Mouse (Mus musculus): ENCODE results near the gene Pkp2. TPM values are rescaled to one million over a fixed set of nuclear protein-coding genes. Genes with fewer than 3 reads are reported as not detected.
"Not testable (repeated sequence)": the region's sequence is repeated elsewhere in the genome, so short reads cannot be mapped to it uniquely, and the experiment has no call there.

Gene Pkp2
- polyA plus RNA-seq, 1 experiment from 2014 or later: 1.5 TPM

DNA sequence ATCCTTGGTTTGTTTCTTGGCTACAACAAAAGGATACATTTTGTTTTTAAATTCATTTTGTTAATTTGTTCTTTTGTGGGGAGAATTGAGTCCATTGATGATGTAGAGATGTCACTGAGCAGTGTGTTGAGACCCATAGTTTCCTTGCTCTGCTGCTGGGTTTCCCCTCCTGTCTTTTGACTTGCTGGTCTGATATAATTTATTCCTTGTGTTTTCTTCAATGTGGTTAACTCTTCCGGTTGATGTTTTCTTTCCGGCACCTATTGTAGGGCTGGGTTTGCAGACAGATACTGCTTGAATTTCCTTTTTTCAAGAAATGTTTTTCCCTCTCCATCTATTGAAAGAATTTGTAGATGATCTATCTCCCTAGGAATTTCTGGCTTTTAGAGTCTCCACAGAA, 20.8 kb downstream of the Pkp2 start:
- Histone ChIP-seq H3K27me3 (ENCODE audit: low read depth, poor library complexity, severe bottlenecking) (no peaks in the 10 kb centered on the region), H3K4me1 (no peaks in the 10 kb centered on the region), H3K27ac (no peak overlapping the region), H3K9me3 (replicated peaks) (no peaks in the 10 kb centered on the region), H3K36me3 (no peaks in the 10 kb centered on the region), H3K4me3 (no peak overlapping the region)
- 94% methylated on average over 2 of the region's 2 CpGs for WGBS
- DNase-seq (ENCODE audit: low spot score): no peak

DNA sequence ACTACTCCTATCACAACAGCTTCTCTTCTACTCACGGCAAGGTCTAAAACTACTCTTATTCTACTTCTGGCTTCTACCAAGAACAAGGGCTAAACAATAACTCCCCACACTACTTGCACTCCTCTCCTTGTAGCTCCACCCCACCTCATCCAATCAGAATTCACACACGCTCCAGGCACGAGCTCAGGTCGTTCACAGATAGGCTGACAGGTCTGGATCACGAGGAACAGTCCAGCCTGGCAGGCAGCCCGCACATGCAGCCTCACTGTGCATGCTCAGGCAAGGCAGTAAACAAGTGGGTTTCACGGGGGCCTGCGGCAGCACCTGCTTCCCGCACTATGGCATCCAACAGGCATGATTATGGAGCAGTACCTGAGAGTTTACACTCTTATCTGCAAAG, 23.6 kb downstream of the Pkp2 start:
- 88% methylated on average over 9 of the region's 9 CpGs for WGBS
- not testable (repeated sequence) for H3K27me3 ChIP-seq (ENCODE audit: low read depth, poor library complexity, severe bottlenecking); H3K36me3 ChIP-seq; DNase-seq (ENCODE audit: low spot score); H3K4me1 ChIP-seq; H3K4me3 ChIP-seq; H3K27ac ChIP-seq; H3K9me3 ChIP-seq (replicated peaks)

- H3K27me3 ChIP-seq (ENCODE audit: low read depth, poor library complexity, severe bottlenecking): no peaks in the 10 kb centered on the region
- no peaks in the 10 kb centered on the region for H3K9me3 ChIP-seq (replicated peaks)
- 86% methylated on average over 2 of the region's 2 CpGs for WGBS
- no peak overlapping the region for H3K4me3 ChIP-seq
- DNase-seq (ENCODE audit: low spot score): no peak
- H3K27ac ChIP-seq: no peak overlapping the region
- H3K4me1 ChIP-seq: no peaks in the 10 kb centered on the region
- H3K36me3 ChIP-seq: no peaks in the 10 kb centered on the region
Observed at GRCm38 (mm10) chr16:16238356-16238755, 25.2 kb downstream of the Pkp2 start.

- WGBS: 75% methylated on average over 2 of the region's 2 CpGs
- Histone ChIP-seq H3K27ac (no peak overlapping the region), H3K4me3 (no peak overlapping the region), H3K4me1 (no peaks in the 10 kb centered on the region), H3K9me3 (replicated peaks) (no peaks in the 10 kb centered on the region), H3K27me3 (ENCODE audit: low read depth, poor library complexity, severe bottlenecking) (no peaks in the 10 kb centered on the region), H3K36me3 (no peaks in the 10 kb centered on the region)
- DNase-seq (ENCODE audit: low spot score): no peak
Observed at GRCm38 (mm10) chr16:16244711-16245110, 31.6 kb downstream of the Pkp2 start.

GRCm38 (mm10) chr16:16250470-16250869, 37.4 kb downstream of the Pkp2 start:
- no peak for DNase-seq (ENCODE audit: low spot score)
- Histone ChIP-seq H3K27me3 (ENCODE audit: low read depth, poor library complexity, severe bottlenecking) (no peaks in the 10 kb centered on the region), H3K4me1 (peaks cover 12% of the 10 kb centered on the region), H3K4me3 (no peak overlapping the region), H3K9me3 (replicated peaks) (no peaks in the 10 kb centered on the region), H3K27ac (no peak overlapping the region), H3K36me3 (no peaks in the 10 kb centered on the region)
- WGBS: 84% methylated on average over 2 of the region's 2 CpGs

DNA sequence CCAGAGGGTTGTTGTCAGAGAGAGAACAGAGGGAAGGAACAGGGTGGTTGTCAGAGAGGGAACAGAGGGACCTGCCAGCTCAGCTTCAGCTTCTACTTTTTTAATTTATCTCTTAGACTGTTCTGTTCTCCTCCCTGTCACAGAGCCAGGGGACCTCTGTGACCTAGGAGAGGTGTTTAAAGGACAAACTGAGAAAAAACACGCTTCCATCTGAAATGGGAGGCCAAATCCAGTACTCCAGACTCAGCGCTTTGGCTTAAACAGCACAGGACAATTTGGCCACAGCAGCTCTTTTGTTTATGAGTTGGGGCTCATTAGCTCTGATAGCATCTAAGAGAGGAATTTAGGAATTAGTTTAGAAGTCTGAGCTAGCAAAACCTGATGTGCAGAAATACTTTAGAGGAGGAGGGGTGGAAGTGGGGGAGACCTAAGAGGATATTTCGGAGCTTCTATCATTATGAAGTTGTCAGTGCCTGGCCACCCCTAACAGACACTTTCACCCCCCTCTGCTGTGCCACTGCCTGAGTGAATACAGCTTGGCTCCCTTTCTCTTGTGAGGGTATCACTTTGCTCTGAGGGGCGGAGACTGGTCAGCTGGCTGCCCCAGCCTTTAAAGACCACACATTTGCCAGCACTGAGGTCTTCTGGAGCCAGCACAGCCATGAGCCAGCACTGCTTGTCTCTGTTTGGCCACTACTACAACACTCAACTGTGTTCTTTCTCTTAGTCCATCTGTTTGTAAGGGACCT, 40.4 kb downstream of the Pkp2 start:
- Histone ChIP-seq H3K27ac (no peak overlapping the region), H3K9me3 (replicated peaks) (no peaks in the 10 kb centered on the region), H3K36me3 (no peaks in the 10 kb centered on the region), H3K4me1 (peaks cover 12% of the 10 kb centered on the region), H3K27me3 (ENCODE audit: low read depth, poor library complexity, severe bottlenecking) (no peaks in the 10 kb centered on the region), H3K4me3 (no peak overlapping the region)
- 19% methylated on average over 4 of the region's 4 CpGs for WGBS
- no peak for DNase-seq (ENCODE audit: low spot score)

GRCm38 (mm10) chr16:16255217-16255616, 42.1 kb downstream of the Pkp2 start:
- DNase-seq (ENCODE audit: low spot score): no peak
- Histone ChIP-seq H3K9me3 (replicated peaks) (no peaks in the 10 kb centered on the region), H3K36me3 (no peaks in the 10 kb centered on the region), H3K27me3 (ENCODE audit: low read depth, poor library complexity, severe bottlenecking) (no peaks in the 10 kb centered on the region), H3K4me3 (no peak overlapping the region), H3K27ac (no peak overlapping the region), H3K4me1 (peaks cover 9% of the 10 kb centered on the region)
- WGBS: 73% methylated on average over 1 of the region's 1 CpGs

DNA sequence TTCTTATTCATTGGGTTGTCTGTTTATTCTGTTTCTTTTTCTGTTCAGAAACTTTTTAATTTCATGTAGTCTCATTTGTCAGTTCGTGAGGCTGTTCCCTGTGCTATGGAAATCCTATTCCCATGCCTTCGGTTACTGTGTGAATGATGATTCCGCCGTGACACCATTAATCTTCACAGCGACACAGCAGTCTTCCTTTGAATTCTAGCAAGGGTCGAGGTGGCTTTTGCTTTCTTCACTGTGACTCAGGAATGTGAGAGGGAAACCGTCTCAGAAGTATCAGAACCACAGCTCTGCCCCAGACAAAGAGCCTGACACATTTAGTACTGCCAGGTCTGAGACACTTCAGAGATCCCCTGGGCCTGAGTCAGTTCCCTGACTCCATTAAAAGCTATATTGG, 42.8 kb downstream of the Pkp2 start:
- 33% methylated on average over 7 of the region's 7 CpGs for WGBS
- H3K36me3 ChIP-seq: no peaks in the 10 kb centered on the region
- no peak overlapping the region for H3K27ac ChIP-seq
- DNase-seq (ENCODE audit: low spot score): no peak
- H3K4me3 ChIP-seq: no peak overlapping the region
- peaks cover 8% of the 10 kb centered on the region for H3K4me1 ChIP-seq
- no peaks in the 10 kb centered on the region for H3K27me3 ChIP-seq (ENCODE audit: low read depth, poor library complexity, severe bottlenecking)
- no peaks in the 10 kb centered on the region for H3K9me3 ChIP-seq (replicated peaks)

GRCm38 (mm10) chr16:16256672-16257071, 43.6 kb downstream of the Pkp2 start:
- no peak overlapping the region for H3K27ac ChIP-seq
- WGBS: 31% methylated on average over 1 of the region's 1 CpGs
- H3K36me3 ChIP-seq: no peaks in the 10 kb centered on the region

DNA sequence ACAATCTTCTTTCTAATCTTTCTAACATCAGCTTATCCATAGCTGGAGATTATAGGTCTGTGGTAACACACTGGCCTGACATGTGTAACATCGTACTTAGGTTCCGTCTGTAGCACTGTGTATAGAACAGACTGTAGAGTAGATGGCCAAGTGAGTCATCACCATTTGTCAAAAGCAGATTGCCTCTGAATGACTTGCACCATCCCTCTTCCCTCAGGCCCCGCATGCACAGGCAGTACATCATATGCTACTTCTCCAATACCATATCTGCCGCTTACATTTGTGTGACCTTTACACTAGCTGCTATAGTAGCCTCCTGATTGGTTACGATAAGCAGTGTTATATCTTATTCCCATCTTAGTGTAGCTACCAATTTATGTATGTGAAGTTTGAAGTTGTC, 47.8 kb downstream of the Pkp2 start:
- H3K27ac ChIP-seq: no peak overlapping the region
- no peaks in the 10 kb centered on the region for H3K9me3 ChIP-seq (replicated peaks)
- 96% methylated on average over 5 of the region's 5 CpGs for WGBS
- no peak overlapping the region for H3K4me3 ChIP-seq
- H3K36me3 ChIP-seq: no peaks in the 10 kb centered on the region
- no peaks in the 10 kb centered on the region for H3K27me3 ChIP-seq (ENCODE audit: low read depth, poor library complexity, severe bottlenecking)
- no peaks in the 10 kb centered on the region for H3K4me1 ChIP-seq
- no peak for DNase-seq (ENCODE audit: low spot score)

More at GRCm38 (mm10) chr16:16256672-16257071, 43.6 kb downstream of the Pkp2 start:
- Histone ChIP-seq H3K27me3 (ENCODE audit: low read depth, poor library complexity, severe bottlenecking) (no peaks in the 10 kb centered on the region), H3K4me3 (no peak overlapping the region), H3K4me1 (peaks cover 8% of the 10 kb centered on the region), H3K9me3 (replicated peaks) (no peaks in the 10 kb centered on the region)
- DNase-seq (ENCODE audit: low spot score): no peak

DNA sequence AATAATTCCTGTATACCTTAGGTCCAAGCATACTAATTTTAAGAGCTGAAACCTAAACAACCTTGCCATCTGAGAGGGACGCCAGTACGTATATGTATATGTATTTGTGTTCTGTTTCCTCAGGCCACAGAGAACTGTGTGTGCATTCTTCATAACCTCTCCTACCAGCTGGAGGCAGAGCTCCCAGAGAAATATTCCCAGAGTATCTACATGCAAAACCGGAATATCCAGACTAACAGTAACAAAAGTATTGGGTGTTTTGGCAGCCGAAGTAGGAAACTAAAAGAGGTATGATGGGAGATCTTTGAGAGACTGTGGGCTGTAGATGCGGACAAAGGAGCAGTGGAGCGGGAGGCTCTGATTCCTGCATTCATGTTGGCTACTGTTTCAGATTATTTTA, 48.4 kb downstream of the Pkp2 start:
- Histone ChIP-seq H3K4me3 (no peak overlapping the region), H3K9me3 (replicated peaks) (no peaks in the 10 kb centered on the region), H3K4me1 (no peaks in the 10 kb centered on the region), H3K27me3 (ENCODE audit: low read depth, poor library complexity, severe bottlenecking) (no peaks in the 10 kb centered on the region), H3K36me3 (no peaks in the 10 kb centered on the region), H3K27ac (no peak overlapping the region)
- 95% methylated on average over 6 of the region's 6 CpGs for WGBS
- no peak for DNase-seq (ENCODE audit: low spot score)

DNA sequence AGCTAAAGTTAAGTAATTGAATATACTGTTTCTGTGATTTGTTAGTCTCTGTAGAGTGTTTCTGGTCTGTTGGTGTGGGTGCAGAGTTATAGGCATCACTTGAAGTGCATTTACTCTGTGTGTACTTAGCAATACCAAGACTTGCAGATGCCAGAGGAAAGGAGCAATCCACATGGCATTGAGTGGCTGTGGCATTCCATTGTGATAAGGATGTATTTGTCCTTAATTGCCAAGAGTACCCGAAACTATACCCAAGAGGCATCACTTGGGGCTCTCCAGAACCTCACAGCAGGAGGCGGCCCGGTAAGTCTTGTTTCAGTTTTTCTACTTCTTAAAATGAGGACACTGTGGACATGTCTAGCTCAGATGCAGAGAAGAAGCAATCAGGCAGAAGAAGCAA, 49.3 kb downstream of the Pkp2 start:
- H3K27ac ChIP-seq: no peak overlapping the region
- H3K4me1 ChIP-seq: no peaks in the 10 kb centered on the region
- H3K27me3 ChIP-seq (ENCODE audit: low read depth, poor library complexity, severe bottlenecking): no peaks in the 10 kb centered on the region
- no peaks in the 10 kb centered on the region for H3K36me3 ChIP-seq
- DNase-seq (ENCODE audit: low spot score): no peak
- no peaks in the 10 kb centered on the region for H3K9me3 ChIP-seq (replicated peaks)
- 92% methylated on average over 3 of the region's 3 CpGs for WGBS
- H3K4me3 ChIP-seq: no peak overlapping the region

- Histone ChIP-seq H3K4me1 (no peaks in the 10 kb centered on the region), H3K9me3 (replicated peaks) (no peaks in the 10 kb centered on the region), H3K27ac (no peak overlapping the region), H3K27me3 (ENCODE audit: low read depth, poor library complexity, severe bottlenecking) (no peaks in the 10 kb centered on the region), H3K36me3 (no peaks in the 10 kb centered on the region), H3K4me3 (no peak overlapping the region)
- no peak for DNase-seq (ENCODE audit: low spot score)
- 35% methylated on average over 3 of the region's 3 CpGs for WGBS
Observed at GRCm38 (mm10) chr16:16272978-16273377, 59.9 kb downstream of the Pkp2 start.

DNA sequence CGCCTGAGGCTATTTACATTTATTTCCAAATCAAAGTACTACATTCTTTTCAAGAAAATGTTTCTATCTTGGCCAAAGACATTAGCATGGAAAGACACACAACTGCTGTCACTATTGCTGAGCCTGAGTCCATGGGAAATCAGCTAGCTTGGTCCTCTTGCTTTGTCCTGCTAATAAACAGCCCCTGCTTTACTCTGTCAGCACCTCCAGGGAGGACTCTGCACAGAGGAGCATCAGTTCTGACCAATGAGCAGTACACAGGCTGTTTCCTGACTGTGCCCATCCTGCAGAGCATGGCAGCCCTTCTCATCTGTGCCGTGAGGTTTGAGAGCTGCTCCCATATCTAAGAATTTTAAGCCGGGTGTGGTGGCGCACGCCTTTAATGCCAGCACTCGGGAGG, 60.6 kb downstream of the Pkp2 start:
- WGBS: 85% methylated on average over 6 of the region's 6 CpGs

More for the DNA sequence above, 60.6 kb downstream of the Pkp2 start:
- H3K36me3 ChIP-seq: no peaks in the 10 kb centered on the region
- no peak overlapping the region for H3K4me3 ChIP-seq
- DNase-seq (ENCODE audit: low spot score): no peak
- no peaks in the 10 kb centered on the region for H3K9me3 ChIP-seq (replicated peaks)
- H3K27ac ChIP-seq: no peak overlapping the region
- H3K4me1 ChIP-seq: no peaks in the 10 kb centered on the region
- no peaks in the 10 kb centered on the region for H3K27me3 ChIP-seq (ENCODE audit: low read depth, poor library complexity, severe bottlenecking)
